Mouse (Mus musculus) limb, embryonic 15.5 days (tissue): ENCODE results near the gene Ghrl. TPM values are rescaled to one million over a fixed set of nuclear protein-coding genes. Genes with fewer than 3 reads are reported as not detected.

Source experiments
- microRNA-seq: library from miRNA; unstranded; fragments of <30 nt; microRNA quantifications from one replicate; pipeline ENCODE4, GENCODE M21; 2016
- polyA plus RNA-seq: library from polyadenylated mRNA; unstranded; fragments of >200 nt; fragmentation: Nextera tagmentation; extraction: Ambion mirVana; gene quantifications from 2 replicates; pipeline ENCODE4 v1.2.1, GENCODE M21; 2015

Gene Ghrl
- polyA plus RNA-seq, 1 experiment from 2014 or later: 0.42 TPM

Small RNA genes within 50 kb of the gene (microRNA-seq; reads per million reads assigned to microRNA genes)
- 0.82 reads per million for gene Mir7042

Other genes with a start within 250 kb of the Ghrl start
- gene Il17rc, start 248.5 kb downstream of the Ghrl start, polyA plus RNA-seq: 58.4 and 63.5 TPM in 2 replicates
- 22.1 and 27.2 TPM in 2 replicates for gene Creld1, start 236.6 kb downstream of the Ghrl start, polyA plus RNA-seq
- gene Prrt3, start 217.9 kb downstream of the Ghrl start, polyA plus RNA-seq: 0.44 and 0.61 TPM in 2 replicates
- gene Emc3, start 188.2 kb downstream of the Ghrl start, polyA plus RNA-seq: 106 and 110 TPM in 2 replicates
- 5.9 and 6.6 TPM in 2 replicates for gene Fancd2, start 188.2 kb downstream of the Ghrl start, polyA plus RNA-seq
- gene Fancd2os, start 119.2 kb downstream of the Ghrl start, polyA plus RNA-seq: not detected in 2 replicates
- gene Brk1, start 115.1 kb downstream of the Ghrl start, polyA plus RNA-seq: 222 and 231 TPM in 2 replicates
- gene Vhl, start 95.9 kb downstream of the Ghrl start, polyA plus RNA-seq: 41.4 and 44.3 TPM in 2 replicates
- 4.1 and 4.6 TPM in 2 replicates for gene Irak2, start 81.4 kb downstream of the Ghrl start, polyA plus RNA-seq
- 0.61 and 0.63 TPM in 2 replicates for gene Tatdn2, start 22.8 kb downstream of the Ghrl start, polyA plus RNA-seq
- gene Sec13, start 20.9 kb upstream of the Ghrl start, polyA plus RNA-seq: 308 and 336 TPM in 2 replicates